ENCODE assay signal across 9 mouse cellular contexts in genomic region chr15:100470037-100470436, GRCm38 (mm10). TPM values are rescaled to one million over a fixed set of nuclear protein-coding genes. Genes with fewer than 3 reads are reported as not detected.
A peak's percentile ranks its signal among the peaks of the same experiment; 100 is the strongest.
DNase-seq lines count a peak whose midpoint lies in the region; ATAC-seq and TF ChIP-seq lines count a peak whose summit lies in the region.
"Had no signal": no experiment of that assay in that cellular context is flagged by ENCODE, and none has a peak within 500 bp of the region (broad histone marks: within the 10 kb centered on the region; RNA-seq: fewer than 3 reads in every experiment).

No protein-coding gene starts in this region.

- H3K27me3 ChIP-seq in forebrain, embryonic 14.5 days (replicated peaks; ENCODE audit: control insufficient read depth, insufficient read depth, low read length): no peaks in the 10 kb centered on the region
- no peaks in the 10 kb centered on the region for H3K27me3 ChIP-seq in neural tube, embryonic 14.5 days (ENCODE audit: control insufficient read depth, insufficient read depth, low read length)
- H3K27me3 ChIP-seq: Patski had no signal

- no peaks in the 10 kb centered on the region for H3K9me3 ChIP-seq in forebrain, embryonic 14.5 days (replicated peaks; ENCODE audit: control insufficient read depth, low read length)
- no peaks in the 10 kb centered on the region for H3K9me3 ChIP-seq in neural tube, embryonic 14.5 days (ENCODE audit: control insufficient read depth, low read length)

- H3K36me3 ChIP-seq in forebrain, embryonic 14.5 days (ENCODE audit: control insufficient read depth, insufficient read depth, low read length): peaks cover 31% of the 10 kb centered on the region
- peaks cover 22% of the 10 kb centered on the region for H3K36me3 ChIP-seq in neural tube, embryonic 14.5 days (ENCODE audit: control insufficient read depth, insufficient read depth, low read length)

- ATAC-seq in forebrain, embryonic 14.5 days: no peak
- ATAC-seq in neural tube, embryonic 14.5 days (ENCODE audit: low read depth): no peak
- ATAC-seq: Patski had no signal

- no peak for DNase-seq in layer of hippocampus, adult 2 months (ENCODE audit: low spot score in 2 of 2)
- DNase-seq in layer of hippocampus, adult 9-10 months (ENCODE audit: low spot score): no peak
- DNase-seq in forebrain, embryonic 14.5 days (ENCODE audit: low spot score): no peak
- DNase-seq in kidney, postnatal 36 days: peak; percentile 55 to 70
- DNase-seq in adipocyte (ENCODE audit: low spot score): no peak
- DNase-seq in layer of hippocampus, adult 11-12 months (ENCODE audit: low spot score): no peak
- DNase-seq in adrenal gland, postnatal 14 days: no peak

- peak overlapping the region; percentile 81 for H3K9ac ChIP-seq in forebrain, embryonic 14.5 days (ENCODE audit: low read length)
- H3K9ac ChIP-seq in neural tube, embryonic 14.5 days (replicated peaks; ENCODE audit: low read depth, low read length): no peak overlapping the region

- WGBS in forebrain, embryonic 14.5 days: 69% methylated on average over 10 of the region's 10 CpGs
- 73% methylated on average over 10 of the region's 10 CpGs for WGBS in neural tube, embryonic 14.5 days

- peak overlapping the region; percentile 81 for H3K4me2 ChIP-seq in forebrain, embryonic 14.5 days (ENCODE audit: low read length)
- H3K4me2 ChIP-seq in neural tube, embryonic 14.5 days (ENCODE audit: low read depth, low read length): peak overlapping the region; percentile 94

- H3K4me3 ChIP-seq in layer of hippocampus, adult 2 months: peak overlapping the region; percentile 88
- peak overlapping the region; percentile 73 for H3K4me3 ChIP-seq in forebrain, embryonic 14.5 days (ENCODE audit: low read depth, low read length)
- H3K4me3 ChIP-seq in neural tube, embryonic 14.5 days (ENCODE audit: low read depth, low read length): peak overlapping the region; percentile 78

- peaks cover 12% of the 10 kb centered on the region for H3K4me1 ChIP-seq in forebrain, embryonic 14.5 days (ENCODE audit: control insufficient read depth, insufficient read depth, low read length)
- peaks cover 20% of the 10 kb centered on the region for H3K4me1 ChIP-seq in neural tube, embryonic 14.5 days (ENCODE audit: control insufficient read depth, insufficient read depth, low read length)

- TF ChIP-seq CTCF in layer of hippocampus, adult 2 months (conservative IDR thresholded peaks at IDR 0.05): no peak

- no peak overlapping the region for H3K27ac ChIP-seq in layer of hippocampus, adult 2 months
- no peak overlapping the region for H3K27ac ChIP-seq in forebrain, embryonic 14.5 days (ENCODE audit: low read depth, low read length)
- H3K27ac ChIP-seq in neural tube, embryonic 14.5 days (ENCODE audit: low read depth, low read length): no peak overlapping the region

RNA-seq across cellular contexts. Expression of gene Letmd1, which starts 1.2 kb away (rescaled TPM):
- 10 to 100 TPM; 57.1 to 62.9 TPM for total RNA-seq in layer of hippocampus, adult 2 months (2021)
- 40.5 and 43.1 TPM in 2 replicates for polyA plus RNA-seq in forebrain, embryonic 14.5 days (2014; fragmentation: Nextera tagmentation; extraction: Ambion mirVana)
- 56.7 and 62.5 TPM in 2 replicates for polyA plus RNA-seq in neural tube, embryonic 14.5 days (2014; fragmentation: Nextera tagmentation; extraction: Ambion mirVana)
- total RNA-seq in adrenal gland, postnatal 14 days (2021): 287 and 307 TPM in 2 replicates

RNA-seq across cellular contexts. Expression of gene Csrnp2, which starts 25.3 kb away (rescaled TPM):
- 10 to 100 TPM; 23.3 to 23.9 TPM for total RNA-seq in layer of hippocampus, adult 2 months (2021)
- 37.1 and 42.8 TPM in 2 replicates for polyA plus RNA-seq in forebrain, embryonic 14.5 days (2014; fragmentation: Nextera tagmentation; extraction: Ambion mirVana)
- polyA plus RNA-seq in neural tube, embryonic 14.5 days (2014; fragmentation: Nextera tagmentation; extraction: Ambion mirVana): 43.0 and 50.0 TPM in 2 replicates
- 5.8 and 6.1 TPM in 2 replicates for total RNA-seq in adrenal gland, postnatal 14 days (2021)

RNA-seq across cellular contexts. Expression of gene Slc11a2, which starts 45.2 kb away (rescaled TPM):
- 10 to 100 TPM; 62.0 to 67.5 TPM for total RNA-seq in layer of hippocampus, adult 2 months (2021)
- 15.2 and 17.4 TPM in 2 replicates for polyA plus RNA-seq in forebrain, embryonic 14.5 days (2014; fragmentation: Nextera tagmentation; extraction: Ambion mirVana)
- polyA plus RNA-seq in neural tube, embryonic 14.5 days (2014; fragmentation: Nextera tagmentation; extraction: Ambion mirVana): 20.5 and 21.4 TPM in 2 replicates
- total RNA-seq in adrenal gland, postnatal 14 days (2021): 95.8 and 102 TPM in 2 replicates

RNA-seq across cellular contexts. Expression of gene Gm5475, which starts 48.1 kb away (rescaled TPM):
- not detected for total RNA-seq in layer of hippocampus, adult 2 months (2021)
- polyA plus RNA-seq in forebrain, embryonic 14.5 days (2014; fragmentation: Nextera tagmentation; extraction: Ambion mirVana): 0.07 TPM in 1 of 2 replicates, not detected in the other
- polyA plus RNA-seq in neural tube, embryonic 14.5 days (2014; fragmentation: Nextera tagmentation; extraction: Ambion mirVana): not detected in 2 replicates
- 0.19 TPM in 2 replicates for total RNA-seq in adrenal gland, postnatal 14 days (2021)

Comparison
In these comparisons a context has a peak if more than half of its experiments do, and no peak if none do; other contexts are left out.
1. DNase-seq: peak in kidney, postnatal 36 days (2 of 2); none in layer of hippocampus, adult 2 months (0 of 2), layer of hippocampus, adult 9-10 months (single experiment), forebrain, embryonic 14.5 days (single experiment), adipocyte (single experiment), layer of hippocampus, adult 11-12 months (single experiment) and adrenal gland, postnatal 14 days (single experiment).
2. Peak in every context shown above with its lines, with median percentiles within 50 percentile points of each other: H3K4me3 ChIP-seq.